Mouse (Mus musculus) cerebellum, adult 2 months (tissue): ENCODE data around the gene Dennd1a. TPM values are rescaled to one million over a fixed set of nuclear protein-coding genes. Genes with fewer than 3 reads are reported as not detected.

Source experiments
- DNase-seq, 2 experiments: peaks; one replicate each; pipeline ENCODE4 v3.0.0; 2021
- H3K27ac ChIP-seq: fragments of 200-500 bp; 2 replicates; pipeline ENCODE4 v1.5.1; 2012; ENCODE audit warnings: low read length, control low read depth, inconsistent platforms; ENCODE audit not compliant: insufficient read depth
- H3K27me3 ChIP-seq: fragments of 200-500 bp; 2 replicates; pipeline ENCODE4 v1.6.1; 2012; ENCODE audit warnings: inconsistent platforms, mild to moderate bottlenecking, low read length, moderate library complexity; ENCODE audit not compliant: control insufficient read depth, insufficient read depth
- H3K4me1 ChIP-seq: fragments of 200-500 bp; 2 replicates; pipeline ENCODE4 v1.6.1; 2011; ENCODE audit warnings: low read length; ENCODE audit not compliant: control insufficient read depth, insufficient read depth
- H3K4me3 ChIP-seq: fragments of 200-500 bp; replicated peaks from 2 replicates; pipeline ENCODE3; 2011; ENCODE audit warnings: mild to moderate bottlenecking, low read depth, low read length, control low read depth; ENCODE audit not compliant: insufficient read depth
- CTCF ChIP-seq: fragments of 200-500 bp; IDR thresholded peaks from 2 replicates; pipeline ENCODE4 v1.5.1; 2011; ENCODE audit warnings: low read depth, mild to moderate bottlenecking, control low read depth, low read length, moderate library complexity, borderline replicate concordance; ENCODE audit not compliant: insufficient read depth
- POLR2A ChIP-seq: fragments of 200-500 bp; IDR thresholded peaks from 2 replicates; pipeline ENCODE4 v1.6.1; 2011; ENCODE audit warnings: low read length, control low read depth, borderline replicate concordance; ENCODE audit not compliant: insufficient read depth
- WGBS: fragments of 180-500 bp; shearing (Covaris S2); methylation state at CpG from one replicate; pipeline ENCODE4 v1.1.7; 2018; 5-methylcytosine and 5-hydroxymethylcytosine counted together
- polyA plus RNA-seq: library from polyadenylated mRNA; depleted of rRNA; stranded (reverse); fragments of >200 nt; gene quantifications from 2 replicates; pipeline ENCODE4 v1.2.3, GENCODE M21; 2012

Gene Dennd1a
- polyA plus RNA-seq, 1 experiment = 38.0 TPM

GRCm38 (mm10) chr2:38157002-38157401 is 130.2 kb downstream of the Dennd1a start:
- whole genome bisulfite sequencing = 36% methylated on average over 1 of the region's 1 CpGs
- DNase-seq = no peak
- TF ChIP-seq CTCF (no peak), POLR2A (no peak)
- no peak overlapping the region for H3K27ac ChIP-seq
- H3K4me3 ChIP-seq = no peak overlapping the region
- no peaks in the 10 kb centered on the region for H3K4me1 ChIP-seq
- H3K27me3 ChIP-seq = no peaks in the 10 kb centered on the region

GRCm38 (mm10) chr2:38156001-38156400 is 131.2 kb downstream of the Dennd1a start:
- TF ChIP-seq POLR2A = no peak
- H3K27ac ChIP-seq = no peak overlapping the region
- WGBS = 88% methylated on average over 2 of the region's 2 CpGs
- DNase-seq = no peak
- H3K4me3 ChIP-seq = no peak overlapping the region
- no peaks in the 10 kb centered on the region for H3K4me1 ChIP-seq
- no peaks in the 10 kb centered on the region for H3K27me3 ChIP-seq

- no peak for DNase-seq
- no peaks in the 10 kb centered on the region for H3K4me1 ChIP-seq
- TF ChIP-seq CTCF (no peak), POLR2A (no peak)
- no peak overlapping the region for H3K4me3 ChIP-seq
- no peaks in the 10 kb centered on the region for H3K27me3 ChIP-seq
- H3K27ac ChIP-seq = no peak overlapping the region
Observed at GRCm38 (mm10) chr2:38144831-38145230, 142.4 kb downstream of the Dennd1a start.

- no peak for TF ChIP-seq POLR2A
- TF ChIP-seq CTCF = no peak
- no peak overlapping the region for H3K27ac ChIP-seq
- H3K4me1 ChIP-seq = no peaks in the 10 kb centered on the region
- no peaks in the 10 kb centered on the region for H3K27me3 ChIP-seq
- WGBS = 76% methylated on average over 8 of the region's 8 CpGs
- no peak overlapping the region for H3K4me3 ChIP-seq
- DNase-seq = no peak
Observed at GRCm38 (mm10) chr2:38144067-38144779, 143.0 kb downstream of the Dennd1a start.

GRCm38 (mm10) chr2:38142905-38143304 is 144.3 kb downstream of the Dennd1a start:
- Histone ChIP-seq H3K4me3 (no peak overlapping the region), H3K4me1 (no peaks in the 10 kb centered on the region), H3K27ac (no peak overlapping the region), H3K27me3 (no peaks in the 10 kb centered on the region)
- WGBS = 59% methylated on average over 5 of the region's 5 CpGs
- TF ChIP-seq CTCF (no peak), POLR2A (no peak)
- DNase-seq = no peak

- Histone ChIP-seq H3K4me3 (no peak overlapping the region), H3K27ac (no peak overlapping the region), H3K4me1 (no peaks in the 10 kb centered on the region), H3K27me3 (no peaks in the 10 kb centered on the region)
- no peak for TF ChIP-seq POLR2A
- TF ChIP-seq CTCF = no peak
- no peak for DNase-seq
- WGBS = 73% methylated on average over 2 of the region's 2 CpGs
Observed at GRCm38 (mm10) chr2:38142210-38142609, 145.0 kb downstream of the Dennd1a start.

- no peaks in the 10 kb centered on the region for H3K27me3 ChIP-seq
- H3K27ac ChIP-seq = no peak overlapping the region
- peaks cover 3% of the 10 kb centered on the region; the same call in 1 of the 2 replicates for H3K4me1 ChIP-seq
- H3K4me3 ChIP-seq = no peak overlapping the region
- no peak for DNase-seq
- 92% methylated on average over 3 of the region's 3 CpGs for WGBS
- no peak for TF ChIP-seq POLR2A
- no peak for TF ChIP-seq CTCF
Observed at GRCm38 (mm10) chr2:38139536-38139935, 147.7 kb downstream of the Dennd1a start.

- H3K27ac ChIP-seq = no peak overlapping the region
- 10% methylated on average over 5 of the region's 5 CpGs for WGBS
- DNase-seq = peak; percentile 81 to 92
Observed at GRCm38 (mm10) chr2:38137086-38137485, 150.1 kb downstream of the Dennd1a start.

More at GRCm38 (mm10) chr2:38137086-38137485, 150.1 kb downstream of the Dennd1a start:
- no peak for TF ChIP-seq POLR2A
- no peak for TF ChIP-seq CTCF
- H3K27me3 ChIP-seq = no peaks in the 10 kb centered on the region
- H3K4me1 ChIP-seq = peaks cover 12% of the 10 kb centered on the region; the same call in 1 of the 2 replicates
- no peak overlapping the region for H3K4me3 ChIP-seq
